Mouse (Mus musculus): ENCODE measurements around the gene Tcte3. TPM values are rescaled to one million over a fixed set of nuclear protein-coding genes. Genes with fewer than 3 reads are reported as not detected.
"Not testable (repeated sequence)": the region's sequence is repeated elsewhere in the genome, so short reads cannot be mapped to it uniquely, and the experiment has no call there.

Tcte3 gene
- polyA plus RNA-seq, 1 experiment from 2014 or later: 1.2 TPM

DNA sequence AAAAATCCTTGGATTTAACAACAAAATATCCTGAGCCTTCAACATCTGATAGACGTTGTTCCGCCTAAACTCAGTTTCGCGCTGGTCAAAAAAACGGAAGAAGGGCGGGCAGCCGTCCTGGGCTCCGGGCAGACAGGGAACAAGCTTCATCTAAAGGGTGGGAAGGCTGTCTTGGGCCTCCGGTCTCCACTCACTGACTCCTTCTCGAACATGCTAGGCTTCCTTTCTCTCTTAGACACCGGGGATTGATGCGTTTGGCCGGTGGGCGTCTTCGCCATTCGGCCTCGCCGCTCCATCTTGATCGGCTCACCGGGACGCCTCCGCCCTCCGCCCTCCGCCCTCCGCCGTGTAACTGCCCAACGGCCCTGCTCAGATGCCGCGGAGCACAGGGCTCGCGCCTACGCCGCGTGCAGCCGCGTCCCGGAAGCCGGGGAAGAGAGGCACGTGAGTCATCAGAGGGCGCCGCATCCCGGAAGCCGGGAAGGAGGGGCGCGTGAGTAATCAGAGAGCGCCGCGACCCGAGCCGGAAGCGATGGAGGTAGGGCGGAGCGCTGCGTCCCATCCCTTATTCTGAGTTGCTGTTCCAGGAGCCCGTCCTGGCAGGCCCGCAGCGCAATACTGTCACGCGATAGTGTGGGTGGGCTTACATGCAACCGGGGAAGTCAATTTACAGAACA, 62.8 kb downstream of the Tcte3 start, which contains the start of the genes 9030025P20Rik and Gm3417:
9030025P20Rik (plus strand) TSS at position 107 of the 677 bp plus-strand sequence.
Gm3417 (minus strand) TSS at position 429 of the 677 bp plus-strand sequence.
- not testable (repeated sequence) for H3K9ac ChIP-seq, H3K36me3 ChIP-seq, H3K27me3 ChIP-seq, H3K4me1 ChIP-seq, H3K4me3 ChIP-seq, H3K27ac ChIP-seq, H3K9me3 ChIP-seq
- WGBS: no CpG with 5 or more reads among the region's 60 CpGs
- H3K4me2 ChIP-seq: peak within 1 kb of the TSS; percentile 31; the same call in 1 of the 2 replicates
- peak; percentile 97 for ATAC-seq (ENCODE audit: borderline replicate concordance, extremely low read depth, low FRiP score, low TSS enrichment)

- not testable (repeated sequence) for H3K27ac ChIP-seq; H3K27me3 ChIP-seq; H3K36me3 ChIP-seq; H3K9ac ChIP-seq; H3K9me3 ChIP-seq; ATAC-seq (ENCODE audit: borderline replicate concordance, extremely low read depth, low FRiP score, low TSS enrichment); H3K4me3 ChIP-seq; H3K4me1 ChIP-seq
- peak overlapping the region; percentile 31; the same call in 1 of the 2 replicates for H3K4me2 ChIP-seq
- 0% methylated on average over 4 of the region's 7 CpGs for WGBS
Observed at GRCm38 (mm10) chr17:14977718-14978361, 63.4 kb downstream of the Tcte3 start.

Other genes with a start within 250 kb of the Tcte3 start
- 8.2 and 8.6 TPM in 2 replicates for gene Wdr27, start 98.3 kb downstream of the Tcte3 start, polyA plus RNA-seq (2015; fragmentation: Nextera tagmentation; extraction: Ambion mirVana)
- gene 1600012H06Rik, start 98.3 kb downstream of the Tcte3 start, polyA plus RNA-seq (2015; fragmentation: Nextera tagmentation; extraction: Ambion mirVana): 35.6 and 38.2 TPM in 2 replicates
- gene Phf10, start 80.2 kb downstream of the Tcte3 start, polyA plus RNA-seq (2015; fragmentation: Nextera tagmentation; extraction: Ambion mirVana): 39.1 and 39.4 TPM in 2 replicates
- gene 9030025P20Rik, start 63.0 kb downstream of the Tcte3 start, polyA plus RNA-seq (2015; fragmentation: Nextera tagmentation; extraction: Ambion mirVana): 9.3 and 11.2 TPM in 2 replicates
- not detected in 2 replicates for gene Gm3417, start 62.7 kb downstream of the Tcte3 start, polyA plus RNA-seq (2015; fragmentation: Nextera tagmentation; extraction: Ambion mirVana)
- 5.7 and 8.7 TPM in 2 replicates for gene Gm3435, start 31.3 kb downstream of the Tcte3 start, polyA plus RNA-seq (2015; fragmentation: Nextera tagmentation; extraction: Ambion mirVana)
- gene Ermard, start 280 bp downstream of the Tcte3 start, polyA plus RNA-seq (2015; fragmentation: Nextera tagmentation; extraction: Ambion mirVana): 69.2 and 85.6 TPM in 2 replicates
- gene Gm3448, start within 50 bp of the Tcte3 start, polyA plus RNA-seq (2015; fragmentation: Nextera tagmentation; extraction: Ambion mirVana): 3.3 and 3.7 TPM in 2 replicates

Data from lung, embryonic 15.5 days (tissue).